Mouse (Mus musculus) E14TG2a.4 (cell line): ENCODE data around the gene Olfr1057.

Experiments
- CTCF ChIP-seq: conservative IDR thresholded peaks from 2 replicates; pipeline ENCODE4 v1.5.1; 2014; ENCODE audit warnings: low read length
- POU5F1 ChIP-seq: IDR thresholded peaks from 2 replicates; pipeline ENCODE4 v1.6.1; 2014; ENCODE audit warnings: low read length, borderline replicate concordance

- no peak for TF ChIP-seq CTCF
- TF ChIP-seq POU5F1: no peak
Measured at GRCm38 (mm10) chr2:86335333-86335732, 42.9 kb downstream of the Olfr1057 start, which contains the start of gene Olfr1054.
